Mouse (Mus musculus): ENCODE measurements around the gene Hes1. TPM values are rescaled to one million over a fixed set of nuclear protein-coding genes. Genes with fewer than 3 reads are reported as not detected.

Gene Hes1
- polyA plus RNA-seq (2015; fragmentation: Nextera tagmentation; extraction: Ambion mirVana) = 30.5 and 44.5 TPM in 2 replicates

GRCm38 (mm10) chr16:30063984-30064453 is at the start of gene Hes1:
Gene Hes1 (plus strand): TSS chr16:30064384.

Other genes with a start within 250 kb of the Hes1 start
- not detected in 2 replicates for gene Cpn2, start 203.1 kb downstream of the Hes1 start, polyA plus RNA-seq (2015; fragmentation: Nextera tagmentation; extraction: Ambion mirVana)
- gene Lrrc15, start 218.9 kb downstream of the Hes1 start, polyA plus RNA-seq (2015; fragmentation: Nextera tagmentation; extraction: Ambion mirVana) = 0.34 and 0.40 TPM in 2 replicates
- gene Gp5, start 246.4 kb downstream of the Hes1 start, polyA plus RNA-seq (2015; fragmentation: Nextera tagmentation; extraction: Ambion mirVana) = 0.13 and 0.51 TPM in 2 replicates

All from urinary bladder, postnatal 0 days (tissue).